Mouse (Mus musculus): ENCODE measurements around the gene Eif4enif1. TPM values are rescaled to one million over a fixed set of nuclear protein-coding genes. Genes with fewer than 3 reads are reported as not detected.
"Not testable (repeated sequence)": the region's sequence is repeated elsewhere in the genome, so short reads cannot be mapped to it uniquely, and the experiment has no call there.

Gene Eif4enif1
- polyA plus RNA-seq, 1 experiment from 2014 or later, result 75.0 TPM

DNA sequence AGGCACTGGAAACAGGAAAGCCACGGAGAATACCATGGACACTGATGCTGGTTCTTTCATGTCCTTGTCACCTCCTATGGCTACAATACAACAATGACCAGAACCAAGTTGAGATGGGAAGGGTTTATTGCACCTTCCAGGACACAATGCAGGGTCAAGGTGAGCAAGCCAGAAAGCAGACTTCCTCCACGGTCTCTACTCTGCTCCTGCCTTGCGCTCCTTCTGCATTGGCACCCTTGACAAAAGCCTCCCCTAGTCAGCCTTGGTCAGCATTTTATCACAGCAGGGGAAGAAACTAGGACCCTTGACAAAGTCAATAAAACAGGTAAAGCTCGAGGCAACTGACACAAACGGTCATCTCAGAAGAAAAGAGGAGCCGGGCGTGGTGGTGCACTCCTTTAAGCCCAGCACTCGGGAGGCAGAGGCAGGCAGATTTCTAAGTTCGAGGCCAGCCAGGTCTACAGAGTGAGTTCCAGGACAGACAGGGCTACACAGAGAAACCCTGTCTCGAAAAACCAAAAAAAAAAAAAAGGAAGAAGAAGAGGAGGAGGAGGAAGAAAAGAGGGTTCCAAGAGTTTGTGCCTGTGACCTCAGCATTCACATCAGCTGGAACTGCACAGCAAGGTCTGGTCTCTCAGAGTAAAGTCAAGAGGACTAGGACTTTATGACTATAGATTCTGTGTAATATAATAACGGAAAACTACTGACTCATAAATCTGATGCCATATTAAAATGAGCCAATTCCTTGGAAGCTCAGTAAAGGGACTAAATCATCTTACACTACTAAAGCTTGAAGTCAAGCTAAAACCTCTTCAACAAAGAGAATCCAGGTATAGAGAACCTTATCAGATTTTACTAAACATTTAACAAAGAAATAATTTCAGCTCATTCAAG is 28.5 kb upstream of the Eif4enif1 start:
- not testable (repeated sequence) for H3K36me3 ChIP-seq (ENCODE audit: control insufficient read depth, insufficient read depth, low read length); H3K4me1 ChIP-seq (replicated peaks; ENCODE audit: control insufficient read depth, insufficient read depth, low read length); H3K27me3 ChIP-seq (ENCODE audit: control insufficient read depth, insufficient read depth, low read length); H3K9me3 ChIP-seq (ENCODE audit: control insufficient read depth, low read length); H3K4me2 ChIP-seq (ENCODE audit: low read depth, low read length, severe bottlenecking); H3K4me3 ChIP-seq (ENCODE audit: low read depth, low read length); H3K9ac ChIP-seq (ENCODE audit: low read length); H3K27ac ChIP-seq (ENCODE audit: low read depth, low read length)
- ATAC-seq (replicated peaks; ENCODE audit: low FRiP score), result peak; percentile 60; the same call in 1 of the 2 replicates
- WGBS, result 81% methylated on average over 11 of the region's 11 CpGs
- DNase-seq (ENCODE audit: low spot score), result peak; percentile 73

DNA sequence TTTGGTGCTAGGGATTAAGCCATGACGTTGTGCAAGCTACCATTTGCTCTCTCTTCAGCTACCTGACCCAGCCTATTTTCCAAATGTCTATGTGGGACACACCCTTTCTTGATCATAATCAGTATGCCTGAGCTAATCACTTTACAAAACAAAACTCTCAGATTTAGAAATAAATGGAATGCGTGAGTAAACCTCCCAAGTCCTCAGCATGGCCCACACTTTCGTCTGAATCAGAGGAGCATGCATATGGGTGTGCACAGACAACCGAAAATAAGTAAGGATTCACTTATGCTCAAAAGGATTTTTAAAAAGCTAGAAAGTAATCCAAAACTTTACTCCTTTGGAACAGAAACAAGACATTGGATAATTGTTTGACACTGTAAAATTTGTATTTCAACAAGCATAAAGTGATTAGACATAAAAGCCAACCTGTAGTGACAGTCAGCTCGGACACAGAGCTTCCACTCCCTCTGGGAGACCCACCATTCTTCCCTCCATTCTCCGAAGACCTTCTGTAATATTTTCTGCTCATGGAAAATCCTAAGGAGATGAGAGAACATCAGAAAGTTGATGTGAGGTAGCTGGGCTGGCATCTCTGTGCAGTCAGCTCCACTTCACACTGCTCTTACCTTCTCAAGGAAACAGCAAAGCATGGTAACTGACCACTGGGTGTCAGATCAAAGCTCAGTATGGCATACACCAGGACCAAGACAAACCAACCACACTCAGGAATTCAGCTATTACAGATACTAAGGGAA is 23.0 kb upstream of the Eif4enif1 start:
- H3K4me1 ChIP-seq (replicated peaks; ENCODE audit: control insufficient read depth, insufficient read depth, low read length); H3K27ac ChIP-seq (ENCODE audit: low read depth, low read length); H3K4me2 ChIP-seq (ENCODE audit: low read depth, low read length, severe bottlenecking); H3K9ac ChIP-seq (ENCODE audit: low read length); H3K4me3 ChIP-seq (ENCODE audit: low read depth, low read length); H3K27me3 ChIP-seq (ENCODE audit: control insufficient read depth, insufficient read depth, low read length); H3K36me3 ChIP-seq (ENCODE audit: control insufficient read depth, insufficient read depth, low read length); H3K9me3 ChIP-seq (ENCODE audit: control insufficient read depth, low read length); ATAC-seq (replicated peaks; ENCODE audit: low FRiP score): not testable (repeated sequence)
- 88% methylated on average over 6 of the region's 6 CpGs for WGBS
- peak; percentile 56 for DNase-seq (ENCODE audit: low spot score)

DNA sequence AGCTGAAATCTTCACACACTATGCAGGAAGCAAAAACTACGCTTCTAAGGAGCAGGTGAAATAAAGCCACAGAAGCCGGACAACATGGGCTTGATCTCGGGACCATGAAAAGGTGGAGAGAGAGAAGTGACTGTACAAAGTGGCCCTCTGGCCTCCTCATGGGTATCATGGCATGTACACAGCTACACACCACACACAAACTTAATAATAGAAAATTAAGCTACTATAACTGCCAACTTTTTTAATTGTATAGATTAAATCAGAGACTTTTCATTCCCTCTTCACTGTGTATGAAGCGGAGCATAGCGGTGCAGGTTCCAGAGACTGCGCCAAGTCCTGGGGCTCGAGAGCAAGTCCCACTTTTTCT is 22.5 kb upstream of the Eif4enif1 start:
- H3K27me3 ChIP-seq (ENCODE audit: control insufficient read depth, insufficient read depth, low read length); H3K9ac ChIP-seq (ENCODE audit: low read length); H3K9me3 ChIP-seq (ENCODE audit: control insufficient read depth, low read length); H3K27ac ChIP-seq (ENCODE audit: low read depth, low read length); ATAC-seq (replicated peaks; ENCODE audit: low FRiP score); DNase-seq (ENCODE audit: low spot score); H3K4me1 ChIP-seq (replicated peaks; ENCODE audit: control insufficient read depth, insufficient read depth, low read length); H3K36me3 ChIP-seq (ENCODE audit: control insufficient read depth, insufficient read depth, low read length); H3K4me3 ChIP-seq (ENCODE audit: low read depth, low read length); H3K4me2 ChIP-seq (ENCODE audit: low read depth, low read length, severe bottlenecking): not testable (repeated sequence)
- WGBS, result 87% methylated on average over 7 of the region's 7 CpGs

DNA sequence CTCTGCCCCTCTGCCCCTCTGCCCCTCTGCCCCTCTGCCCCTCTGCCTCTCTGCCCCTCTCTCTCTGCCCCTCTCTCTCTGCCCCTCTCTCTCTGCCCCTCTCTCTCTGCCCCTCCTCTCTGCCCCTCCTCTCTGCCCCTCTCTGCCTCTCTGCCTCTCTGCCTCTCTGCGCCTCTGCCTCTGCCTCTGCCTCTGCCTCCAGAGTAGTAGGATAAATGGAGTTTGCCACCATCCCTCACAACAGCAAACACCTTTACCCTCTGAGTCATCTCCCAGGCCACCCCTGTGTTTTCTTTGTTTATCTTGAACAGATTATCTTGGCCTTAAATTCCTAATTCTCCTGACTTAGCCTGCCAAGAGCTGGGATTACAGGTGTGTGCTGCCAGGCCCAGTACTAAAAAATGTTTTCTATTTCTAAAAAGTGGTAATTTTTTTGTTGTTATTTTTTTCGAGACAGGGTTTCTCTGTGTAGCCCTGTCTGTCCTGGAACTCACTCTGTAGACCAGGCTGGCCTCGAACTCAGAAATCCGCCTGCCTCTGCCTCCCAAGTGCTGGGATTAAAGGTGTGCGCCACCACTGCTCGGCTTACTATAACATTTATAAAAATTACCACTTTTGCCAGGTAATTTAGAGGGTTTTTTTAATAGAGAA is 21.6 kb upstream of the Eif4enif1 start:
- not testable (repeated sequence) for ATAC-seq (replicated peaks; ENCODE audit: low FRiP score); H3K27me3 ChIP-seq (ENCODE audit: control insufficient read depth, insufficient read depth, low read length); H3K4me1 ChIP-seq (replicated peaks; ENCODE audit: control insufficient read depth, insufficient read depth, low read length); H3K9me3 ChIP-seq (ENCODE audit: control insufficient read depth, low read length); H3K4me3 ChIP-seq (ENCODE audit: low read depth, low read length); H3K36me3 ChIP-seq (ENCODE audit: control insufficient read depth, insufficient read depth, low read length); DNase-seq (ENCODE audit: low spot score); H3K27ac ChIP-seq (ENCODE audit: low read depth, low read length); H3K4me2 ChIP-seq (ENCODE audit: low read depth, low read length, severe bottlenecking); H3K9ac ChIP-seq (ENCODE audit: low read length)
- WGBS, result 76% methylated on average over 6 of the region's 6 CpGs

DNA sequence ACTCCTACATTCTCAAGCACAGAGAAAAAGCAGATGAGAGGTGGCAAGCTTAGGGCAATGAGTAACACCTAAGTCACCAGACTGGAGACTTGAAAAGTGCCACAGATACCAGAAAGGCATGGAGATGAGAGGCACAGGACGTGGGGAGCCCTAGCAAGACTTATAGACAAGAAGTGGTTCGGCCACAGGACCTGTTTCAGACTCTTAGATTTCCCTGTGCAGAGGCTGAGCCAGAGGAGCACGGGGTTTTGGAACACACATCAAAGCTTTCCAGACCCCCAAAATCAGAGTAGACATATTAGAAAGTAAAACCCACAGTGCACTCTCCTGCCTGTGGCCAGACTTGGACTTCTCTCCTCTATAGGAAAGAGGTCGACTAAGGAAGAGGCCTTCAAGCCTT is 20.9 kb upstream of the Eif4enif1 start:
- H3K9ac ChIP-seq (ENCODE audit: low read length); H3K27ac ChIP-seq (ENCODE audit: low read depth, low read length); H3K4me3 ChIP-seq (ENCODE audit: low read depth, low read length); H3K9me3 ChIP-seq (ENCODE audit: control insufficient read depth, low read length); H3K27me3 ChIP-seq (ENCODE audit: control insufficient read depth, insufficient read depth, low read length); H3K4me2 ChIP-seq (ENCODE audit: low read depth, low read length, severe bottlenecking); H3K36me3 ChIP-seq (ENCODE audit: control insufficient read depth, insufficient read depth, low read length); H3K4me1 ChIP-seq (replicated peaks; ENCODE audit: control insufficient read depth, insufficient read depth, low read length); ATAC-seq (replicated peaks; ENCODE audit: low FRiP score): not testable (repeated sequence)
- WGBS, result 62% methylated on average over 4 of the region's 4 CpGs
- peak; percentile 75 for DNase-seq (ENCODE audit: low spot score)

DNA sequence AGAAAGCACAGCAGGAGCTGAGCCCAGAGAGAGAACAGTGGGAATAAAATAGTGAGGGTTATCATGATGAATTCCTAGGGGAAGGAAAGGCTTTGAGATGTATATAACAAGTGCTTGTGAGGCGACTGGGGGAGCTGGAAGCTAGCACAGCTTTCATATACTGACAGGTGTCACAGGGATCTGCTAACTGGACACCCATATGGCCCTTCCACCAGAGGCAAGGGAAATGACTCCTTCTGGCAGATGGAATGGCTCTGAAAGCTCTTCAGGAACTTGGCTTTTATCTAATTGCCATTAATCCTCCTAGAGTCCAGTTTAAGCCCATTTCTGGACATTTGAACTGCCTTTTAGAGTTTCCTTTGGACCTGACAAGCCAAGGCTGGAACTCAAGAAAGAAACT is 20.2 kb upstream of the Eif4enif1 start:
- not testable (repeated sequence) for H3K4me3 ChIP-seq (ENCODE audit: low read depth, low read length); H3K9me3 ChIP-seq (ENCODE audit: control insufficient read depth, low read length); ATAC-seq (replicated peaks; ENCODE audit: low FRiP score); H3K9ac ChIP-seq (ENCODE audit: low read length); H3K4me1 ChIP-seq (replicated peaks; ENCODE audit: control insufficient read depth, insufficient read depth, low read length); H3K27me3 ChIP-seq (ENCODE audit: control insufficient read depth, insufficient read depth, low read length); H3K4me2 ChIP-seq (ENCODE audit: low read depth, low read length, severe bottlenecking); DNase-seq (ENCODE audit: low spot score); H3K36me3 ChIP-seq (ENCODE audit: control insufficient read depth, insufficient read depth, low read length); H3K27ac ChIP-seq (ENCODE audit: low read depth, low read length)
- 65% methylated on average over 1 of the region's 1 CpGs for WGBS

DNA sequence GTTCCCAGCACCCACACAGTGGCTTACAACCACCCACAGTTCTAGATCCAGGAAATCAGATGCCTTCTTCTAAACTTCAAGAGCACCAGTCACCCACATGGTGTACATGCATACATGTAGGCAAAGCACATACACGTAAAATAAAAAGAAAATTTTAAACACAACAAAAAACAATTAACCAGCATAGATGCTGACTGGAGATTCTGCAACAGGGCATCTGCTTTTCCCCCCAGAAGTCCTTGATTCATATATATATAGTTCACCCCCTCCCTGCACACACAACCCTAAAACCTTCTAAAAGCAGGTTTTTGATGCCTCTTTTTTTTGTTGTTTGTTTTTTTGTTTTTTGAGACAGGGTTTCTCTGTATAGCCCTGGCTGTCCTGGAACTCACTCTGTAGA is 19.5 kb upstream of the Eif4enif1 start:
- H3K27ac ChIP-seq (ENCODE audit: low read depth, low read length); ATAC-seq (replicated peaks; ENCODE audit: low FRiP score); H3K27me3 ChIP-seq (ENCODE audit: control insufficient read depth, insufficient read depth, low read length); DNase-seq (ENCODE audit: low spot score); H3K4me2 ChIP-seq (ENCODE audit: low read depth, low read length, severe bottlenecking); H3K36me3 ChIP-seq (ENCODE audit: control insufficient read depth, insufficient read depth, low read length); H3K4me1 ChIP-seq (replicated peaks; ENCODE audit: control insufficient read depth, insufficient read depth, low read length); H3K9ac ChIP-seq (ENCODE audit: low read length); H3K9me3 ChIP-seq (ENCODE audit: control insufficient read depth, low read length); H3K4me3 ChIP-seq (ENCODE audit: low read depth, low read length): not testable (repeated sequence)
- WGBS, result 100% methylated on average over 1 of the region's 1 CpGs

DNA sequence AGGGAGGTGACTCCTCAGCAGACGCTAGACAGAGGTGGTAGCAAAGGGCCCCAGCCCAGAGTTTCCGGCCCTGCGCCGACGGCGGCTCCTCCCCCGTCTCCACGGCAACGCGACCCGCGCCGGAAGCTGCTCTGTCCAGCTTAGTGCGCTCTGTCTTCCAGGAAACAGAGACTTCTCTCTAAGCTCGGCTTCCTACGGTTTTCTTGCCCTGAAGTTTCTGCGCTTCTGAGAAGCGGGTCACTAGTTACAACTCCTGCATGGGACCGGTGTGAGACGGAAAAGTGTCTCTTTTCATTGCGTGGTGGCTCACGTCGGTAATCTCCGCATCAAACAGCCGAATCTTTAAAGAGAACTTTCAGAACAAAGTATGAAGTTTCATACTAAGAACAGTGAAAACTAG is 8.8 kb upstream of the Eif4enif1 start, which contains the start of gene Sfi1:
Gene Sfi1 (minus strand): TSS at position 101 of the 400 bp plus-strand sequence.
- Histone ChIP-seq H3K9ac (ENCODE audit: low read length) (no peak within 1 kb of the TSS), H3K4me3 (ENCODE audit: low read depth, low read length) (no peak within 1 kb of the TSS), H3K36me3 (ENCODE audit: control insufficient read depth, insufficient read depth, low read length) (no peaks in the 10 kb centered on the region), H3K4me2 (ENCODE audit: low read depth, low read length, severe bottlenecking) (no peak within 1 kb of the TSS), H3K27ac (ENCODE audit: low read depth, low read length) (no peak within 1 kb of the TSS), H3K27me3 (ENCODE audit: control insufficient read depth, insufficient read depth, low read length) (no peaks in the 10 kb centered on the region), H3K4me1 (replicated peaks; ENCODE audit: control insufficient read depth, insufficient read depth, low read length) (no peaks in the 10 kb centered on the region), H3K9me3 (ENCODE audit: control insufficient read depth, low read length) (no peaks in the 10 kb centered on the region)
- no peak for ATAC-seq (replicated peaks; ENCODE audit: low FRiP score)
- WGBS, result 85% methylated on average over 25 of the region's 25 CpGs
- DNase-seq (ENCODE audit: low spot score), result no peak
